Mouse (Mus musculus): Measurements from ENCODE around the gene Tomm70a. TPM values are rescaled to one million over a fixed set of nuclear protein-coding genes. Genes with fewer than 3 reads are reported as not detected.

Gene Tomm70a
- polyA plus RNA-seq, 1 experiment = 13.2 TPM

GRCm38 (mm10) chr16:57159835-57160234 lies 38.3 kb downstream of the Tomm70a start:
- Histone ChIP-seq H3K27ac (ENCODE audit: control insufficient read depth, insufficient read depth, low read depth, low read length, poor library complexity) (no peak overlapping the region), H3K4me1 (ENCODE audit: control insufficient read depth, insufficient read depth, low read length) (no peaks in the 10 kb centered on the region), H3K4me3 (replicated peaks; ENCODE audit: control insufficient read depth, low read depth, low read length) (no peak overlapping the region)
- TF ChIP-seq POLR2A (IDR thresholded peaks at IDR 0.05; ENCODE audit: borderline replicate concordance, control insufficient read depth, low read depth, low read length) (no peak), CTCF (IDR thresholded peaks at IDR 0.05; ENCODE audit: control insufficient read depth, insufficient read depth, low read length) (no peak)
- WGBS = 73% methylated on average over 7 of the region's 7 CpGs

GRCm38 (mm10) chr16:57162841-57163240 lies 41.3 kb downstream of the Tomm70a start:
- Histone ChIP-seq H3K4me1 (ENCODE audit: control insufficient read depth, insufficient read depth, low read length) (no peaks in the 10 kb centered on the region; the same call in 1 of the 2 replicates), H3K4me3 (replicated peaks; ENCODE audit: control insufficient read depth, low read depth, low read length) (no peak overlapping the region), H3K27ac (ENCODE audit: control insufficient read depth, insufficient read depth, low read depth, low read length, poor library complexity) (no peak overlapping the region)
- WGBS = 81% methylated on average over 5 of the region's 5 CpGs
- TF ChIP-seq CTCF (IDR thresholded peaks at IDR 0.05; ENCODE audit: control insufficient read depth, insufficient read depth, low read length) (no peak), POLR2A (IDR thresholded peaks at IDR 0.05; ENCODE audit: borderline replicate concordance, control insufficient read depth, low read depth, low read length) (no peak)

GRCm38 (mm10) chr16:57163694-57164093 lies 42.2 kb downstream of the Tomm70a start:
- 67% methylated on average over 1 of the region's 1 CpGs for WGBS
- no peak for TF ChIP-seq POLR2A (IDR thresholded peaks at IDR 0.05; ENCODE audit: borderline replicate concordance, control insufficient read depth, low read depth, low read length)
- no peak for TF ChIP-seq CTCF (IDR thresholded peaks at IDR 0.05; ENCODE audit: control insufficient read depth, insufficient read depth, low read length)

GRCm38 (mm10) chr16:57165157-57165556 lies 43.7 kb downstream of the Tomm70a start:
- H3K27ac ChIP-seq (ENCODE audit: control insufficient read depth, insufficient read depth, low read depth, low read length, poor library complexity) = no peak overlapping the region
- WGBS = 94% methylated on average over 5 of the region's 5 CpGs
- no peaks in the 10 kb centered on the region; the same call in 1 of the 2 replicates for H3K4me1 ChIP-seq (ENCODE audit: control insufficient read depth, insufficient read depth, low read length)
- TF ChIP-seq POLR2A (IDR thresholded peaks at IDR 0.05; ENCODE audit: borderline replicate concordance, control insufficient read depth, low read depth, low read length) = no peak
- no peak for TF ChIP-seq CTCF (IDR thresholded peaks at IDR 0.05; ENCODE audit: control insufficient read depth, insufficient read depth, low read length)
- no peak overlapping the region for H3K4me3 ChIP-seq (replicated peaks; ENCODE audit: control insufficient read depth, low read depth, low read length)

More at GRCm38 (mm10) chr16:57163694-57164093, 42.2 kb downstream of the Tomm70a start:
- Histone ChIP-seq H3K4me3 (replicated peaks; ENCODE audit: control insufficient read depth, low read depth, low read length) (no peak overlapping the region), H3K4me1 (ENCODE audit: control insufficient read depth, insufficient read depth, low read length) (no peaks in the 10 kb centered on the region; the same call in 1 of the 2 replicates), H3K27ac (ENCODE audit: control insufficient read depth, insufficient read depth, low read depth, low read length, poor library complexity) (no peak overlapping the region)

- no peak overlapping the region for H3K4me3 ChIP-seq (replicated peaks; ENCODE audit: control insufficient read depth, low read depth, low read length)
- WGBS = 74% methylated on average over 6 of the region's 6 CpGs
These were observed 44.6 kb downstream of the Tomm70a start for GRCm38 (mm10) chr16:57166086-57166485.

GRCm38 (mm10) chr16:57166611-57167513 lies 45.4 kb downstream of the Tomm70a start, which contains the start of gene Nit2:
TSS of gene Nit2 (minus strand) at chr16:57167341.
- TF ChIP-seq CTCF (IDR thresholded peaks at IDR 0.05; ENCODE audit: control insufficient read depth, insufficient read depth, low read length) (peak; percentile 76), POLR2A (IDR thresholded peaks at IDR 0.05; ENCODE audit: borderline replicate concordance, control insufficient read depth, low read depth, low read length) (peak; percentile 67)
- Histone ChIP-seq H3K27ac (ENCODE audit: control insufficient read depth, insufficient read depth, low read depth, low read length, poor library complexity) (peak within 1 kb of the TSS; percentile 78), H3K4me1 (ENCODE audit: control insufficient read depth, insufficient read depth, low read length) (no peaks in the 10 kb centered on the region; the same call in 1 of the 2 replicates), H3K4me3 (replicated peaks; ENCODE audit: control insufficient read depth, low read depth, low read length) (peak within 1 kb of the TSS; percentile 98)
- under 1% methylated on average over 58 of the region's 58 CpGs for WGBS

More at GRCm38 (mm10) chr16:57166086-57166485, 44.6 kb downstream of the Tomm70a start:
- no peak overlapping the region for H3K27ac ChIP-seq (ENCODE audit: control insufficient read depth, insufficient read depth, low read depth, low read length, poor library complexity)
- H3K4me1 ChIP-seq (ENCODE audit: control insufficient read depth, insufficient read depth, low read length) = no peaks in the 10 kb centered on the region; the same call in 1 of the 2 replicates
- no peak for TF ChIP-seq POLR2A (IDR thresholded peaks at IDR 0.05; ENCODE audit: borderline replicate concordance, control insufficient read depth, low read depth, low read length)
- TF ChIP-seq CTCF (IDR thresholded peaks at IDR 0.05; ENCODE audit: control insufficient read depth, insufficient read depth, low read length) = no peak

- no peaks in the 10 kb centered on the region; the same call in 1 of the 2 replicates for H3K4me1 ChIP-seq (ENCODE audit: control insufficient read depth, insufficient read depth, low read length)
- peak overlapping the region; percentile 98 for H3K4me3 ChIP-seq (replicated peaks; ENCODE audit: control insufficient read depth, low read depth, low read length)
- no peak overlapping the region for H3K27ac ChIP-seq (ENCODE audit: control insufficient read depth, insufficient read depth, low read depth, low read length, poor library complexity)
- WGBS = 11% methylated on average over 5 of the region's 5 CpGs
- TF ChIP-seq CTCF (IDR thresholded peaks at IDR 0.05; ENCODE audit: control insufficient read depth, insufficient read depth, low read length) = no peak
- TF ChIP-seq POLR2A (IDR thresholded peaks at IDR 0.05; ENCODE audit: borderline replicate concordance, control insufficient read depth, low read depth, low read length) = no peak
These were observed 46.0 kb downstream of the Tomm70a start for GRCm38 (mm10) chr16:57167514-57167912.

GRCm38 (mm10) chr16:57168236-57168635 lies 46.7 kb downstream of the Tomm70a start:
- Histone ChIP-seq H3K27ac (ENCODE audit: control insufficient read depth, insufficient read depth, low read depth, low read length, poor library complexity) (no peak overlapping the region), H3K4me1 (ENCODE audit: control insufficient read depth, insufficient read depth, low read length) (no peaks in the 10 kb centered on the region; the same call in 1 of the 2 replicates), H3K4me3 (replicated peaks; ENCODE audit: control insufficient read depth, low read depth, low read length) (no peak overlapping the region)
- WGBS = 87% methylated on average over 4 of the region's 4 CpGs
- TF ChIP-seq CTCF (IDR thresholded peaks at IDR 0.05; ENCODE audit: control insufficient read depth, insufficient read depth, low read length) = no peak
- TF ChIP-seq POLR2A (IDR thresholded peaks at IDR 0.05; ENCODE audit: borderline replicate concordance, control insufficient read depth, low read depth, low read length) = no peak
